Mouse (Mus musculus): ENCODE measurements at regions not wholly inside any gene's neighbourhood (a gene's known extent, or its start where the extent isn't known, plus 50 kb on each side); places are given as distances from the start of the nearest gene placed in this dataset.

GRCm38 (mm10) chr4:54106976-54107375 lies 281.1 kb downstream of the Tmem38b start:
- in situ Hi-C loops (cut with MboI; ENCODE audit: low pct_unique_long_range_greater_than_20kb in 1 of 2, low sequenced_read_pairs in 2 of 2, unreplicated experiment in 1 of 2): no loop called here

- in situ Hi-C loops (cut with MboI; ENCODE audit: low pct_unique_long_range_greater_than_20kb in 1 of 2, low sequenced_read_pairs in 2 of 2, unreplicated experiment in 1 of 2): no loop called here
Measured at GRCm38 (mm10) chr4:54116310-54116709, 290.5 kb downstream of the Tmem38b start.

- in situ Hi-C loops (cut with MboI; ENCODE audit: low pct_unique_long_range_greater_than_20kb in 1 of 2, low sequenced_read_pairs in 2 of 2, unreplicated experiment in 1 of 2): no loop called here
Measured at GRCm38 (mm10) chr4:54118179-54118846, 292.5 kb downstream of the Tmem38b start.

GRCm38 (mm10) chr4:54128717-54129698 lies 303.2 kb downstream of the Tmem38b start:
- in situ Hi-C loops (cut with MboI; ENCODE audit: low pct_unique_long_range_greater_than_20kb in 1 of 2, low sequenced_read_pairs in 2 of 2, unreplicated experiment in 1 of 2): no loop called here

- in situ Hi-C loops (cut with MboI; ENCODE audit: low pct_unique_long_range_greater_than_20kb in 1 of 2, low sequenced_read_pairs in 2 of 2, unreplicated experiment in 1 of 2): no loop called here
Measured at GRCm38 (mm10) chr4:54156146-54156545, 330.3 kb downstream of the Tmem38b start.

GRCm38 (mm10) chr4:54161337-54161993 lies 335.6 kb downstream of the Tmem38b start:
- in situ Hi-C loops (cut with MboI; ENCODE audit: low pct_unique_long_range_greater_than_20kb in 1 of 2, low sequenced_read_pairs in 2 of 2, unreplicated experiment in 1 of 2): no loop called here

GRCm38 (mm10) chr4:54162308-54162707 lies 336.5 kb downstream of the Tmem38b start:
- in situ Hi-C loops (cut with MboI; ENCODE audit: low pct_unique_long_range_greater_than_20kb in 1 of 2, low sequenced_read_pairs in 2 of 2, unreplicated experiment in 1 of 2): no loop called here

- in situ Hi-C loops (cut with MboI; ENCODE audit: low pct_unique_long_range_greater_than_20kb in 1 of 2, low sequenced_read_pairs in 2 of 2, unreplicated experiment in 1 of 2): no loop called here
Measured at GRCm38 (mm10) chr4:54170202-54170931, 344.5 kb downstream of the Tmem38b start.

GRCm38 (mm10) chr4:54184213-54184612 lies 358.4 kb downstream of the Tmem38b start:
- in situ Hi-C loops (cut with MboI; ENCODE audit: low pct_unique_long_range_greater_than_20kb in 1 of 2, low sequenced_read_pairs in 2 of 2, unreplicated experiment in 1 of 2): no loop called here

GRCm38 (mm10) chr4:54195734-54196133 lies 369.9 kb downstream of the Tmem38b start:
- in situ Hi-C loops (cut with MboI; ENCODE audit: low pct_unique_long_range_greater_than_20kb in 1 of 2, low sequenced_read_pairs in 2 of 2, unreplicated experiment in 1 of 2): no loop called here

- in situ Hi-C loops (cut with MboI; ENCODE audit: low pct_unique_long_range_greater_than_20kb in 1 of 2, low sequenced_read_pairs in 2 of 2, unreplicated experiment in 1 of 2): no loop called here
Measured at GRCm38 (mm10) chr4:54202440-54202839, 376.6 kb downstream of the Tmem38b start.

GRCm38 (mm10) chr4:54224572-54224971 lies 398.7 kb downstream of the Tmem38b start:
- in situ Hi-C loops (cut with MboI; ENCODE audit: low pct_unique_long_range_greater_than_20kb in 1 of 2, low sequenced_read_pairs in 2 of 2, unreplicated experiment in 1 of 2): no loop called here

All from mouse embryonic stem cell (cell line).